Mouse (Mus musculus): ENCODE results near the gene Acp2.

DNA sequence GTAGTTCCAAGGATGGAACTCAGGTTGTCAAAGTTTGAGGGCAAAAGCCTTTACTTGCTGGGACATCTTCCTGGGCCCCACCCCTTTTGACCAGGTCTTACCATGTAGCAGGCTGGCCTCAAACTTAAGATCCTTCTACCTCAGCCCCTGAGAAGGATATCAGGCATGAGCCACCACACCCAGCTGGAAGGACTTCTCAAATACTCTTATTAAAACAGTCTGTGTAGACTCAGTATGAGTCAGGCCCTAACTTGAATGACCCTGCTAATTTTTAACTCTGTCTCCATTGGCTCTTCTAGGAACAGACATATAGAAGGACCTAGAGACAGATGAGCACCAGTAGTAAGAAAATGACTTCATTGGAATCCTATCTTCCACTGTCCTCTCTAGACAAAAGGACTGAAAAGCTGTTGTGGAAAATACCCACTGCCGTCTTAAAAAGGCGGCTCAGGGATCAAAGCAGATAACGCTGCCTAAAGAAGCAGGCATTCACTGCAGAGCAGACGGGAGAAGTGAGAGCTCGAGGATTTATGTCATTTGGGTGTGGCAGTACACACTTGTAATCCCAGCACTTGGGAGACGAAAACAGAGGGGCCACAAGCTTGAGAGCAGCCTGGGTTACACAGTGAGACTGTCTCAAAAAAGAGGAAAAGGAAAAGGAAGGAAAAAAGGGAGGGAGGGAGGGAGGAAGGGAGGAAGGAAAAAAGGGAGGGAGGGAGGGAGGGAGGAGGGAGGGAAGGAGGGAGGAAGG is 45.5 kb upstream of the Acp2 start:
- no peak for TF ChIP-seq CTCF (IDR thresholded peaks at IDR 0.05; ENCODE audit: low read depth, low read length)
- no peak for TF ChIP-seq POLR2A (IDR thresholded peaks at IDR 0.05; ENCODE audit: insufficient read depth, low read length)
- TF ChIP-seq EP300 (IDR thresholded peaks at IDR 0.05; ENCODE audit: insufficient read depth, low read depth, low read length) = no peak
